Mouse (Mus musculus) thymus, adult 2 months (tissue): Measurements from ENCODE around the gene Uhrf1bp1. TPM values are rescaled to one million over a fixed set of nuclear protein-coding genes. Genes with fewer than 3 reads are reported as not detected.

ENCODE experiments used
- DNase-seq: peaks from one replicate; pipeline ENCODE4 v3.0.0; 2021
- H3K27ac ChIP-seq: fragments of 200-500 bp; 2 replicates; pipeline ENCODE4 v1.5.1; 2012; ENCODE audit warnings: low read length, control low read depth; ENCODE audit not compliant: control insufficient read depth, insufficient read depth
- H3K27me3 ChIP-seq: fragments of 200-500 bp; 2 replicates; pipeline ENCODE4 v1.6.1; 2012; ENCODE audit warnings: mild to moderate bottlenecking, low read length, moderate library complexity, mixed read lengths; ENCODE audit not compliant: control insufficient read depth, insufficient read depth
- H3K36me3 ChIP-seq: fragments of 200-500 bp; 2 replicates; pipeline ENCODE4 v1.6.1; 2012; ENCODE audit warnings: mild to moderate bottlenecking, low read length, moderate library complexity; ENCODE audit not compliant: control insufficient read depth, insufficient read depth
- H3K4me1 ChIP-seq: fragments of 200-500 bp; replicated peaks from 2 replicates; pipeline ENCODE4 v1.6.1; 2012; ENCODE audit warnings: low read length; ENCODE audit not compliant: control insufficient read depth, insufficient read depth
- H3K4me3 ChIP-seq: fragments of 200-500 bp; 2 replicates; pipeline ENCODE4 v1.5.1; 2012; ENCODE audit warnings: mild to moderate bottlenecking, low read length, control low read depth, moderate library complexity; ENCODE audit not compliant: control insufficient read depth, insufficient read depth
- CTCF ChIP-seq: fragments of 200-500 bp; IDR thresholded peaks from 2 replicates; pipeline ENCODE4 v1.5.1; 2012; ENCODE audit warnings: mild to moderate bottlenecking, control low read depth, low read length, moderate library complexity, borderline replicate concordance; ENCODE audit not compliant: control insufficient read depth, poor library complexity, insufficient read depth; ENCODE audit errors: extremely low read depth
- POLR2A ChIP-seq: fragments of 200-500 bp; IDR thresholded peaks from 2 replicates; pipeline ENCODE4 v1.6.1; 2012; ENCODE audit warnings: mild to moderate bottlenecking, low read length, control low read depth, moderate library complexity; ENCODE audit not compliant: control insufficient read depth, poor library complexity, insufficient read depth; ENCODE audit errors: extremely low read depth
- WGBS: fragments of 180-500 bp; shearing (Covaris S2); methylation state at CpG from one replicate; pipeline ENCODE4 v1.1.7; 2018; 5-methylcytosine and 5-hydroxymethylcytosine counted together
- polyA plus RNA-seq: library from polyadenylated mRNA; depleted of rRNA; stranded (reverse); fragments of >200 nt; gene quantifications from 2 replicates; pipeline ENCODE4 v1.2.3, GENCODE M21; 2012

Gene Uhrf1bp1
- polyA plus RNA-seq, 1 experiment = 4.4 TPM

- no peaks in the 10 kb centered on the region for H3K4me1 ChIP-seq
- H3K27ac ChIP-seq = no peak overlapping the region
- H3K36me3 ChIP-seq = no peaks in the 10 kb centered on the region
- DNase-seq = no peak
- WGBS = 96% methylated on average over 6 of the region's 6 CpGs
- TF ChIP-seq POLR2A (no peak), CTCF (no peak)
- H3K27me3 ChIP-seq = no peaks in the 10 kb centered on the region
- H3K4me3 ChIP-seq = no peak overlapping the region
Observed at GRCm38 (mm10) chr17:27883994-27884393, 27.8 kb downstream of the Uhrf1bp1 start.

GRCm38 (mm10) chr17:27886499-27887210, 30.4 kb downstream of the Uhrf1bp1 start:
- no peaks in the 10 kb centered on the region for H3K27me3 ChIP-seq
- no peak overlapping the region for H3K27ac ChIP-seq
- no peaks in the 10 kb centered on the region for H3K36me3 ChIP-seq
- H3K4me1 ChIP-seq = no peaks in the 10 kb centered on the region
- no peak overlapping the region for H3K4me3 ChIP-seq
- no peak for DNase-seq
- WGBS = 97% methylated on average over 19 of the region's 19 CpGs
- TF ChIP-seq CTCF (no peak), POLR2A (no peak)

GRCm38 (mm10) chr17:27907512-27908205, 51.4 kb downstream of the Uhrf1bp1 start:
- Histone ChIP-seq H3K4me3 (peak overlapping the region; percentile 67), H3K27me3 (no peaks in the 10 kb centered on the region), H3K27ac (no peak overlapping the region), H3K4me1 (peaks cover 16% of the 10 kb centered on the region), H3K36me3 (peaks cover 10% of the 10 kb centered on the region)
- WGBS = under 1% methylated on average over 45 of the region's 45 CpGs
- DNase-seq = peak; percentile 89
- 0 out of 2 replicates have a peak, but pooled peaks have one; percentile 19 for TF ChIP-seq POLR2A
- TF ChIP-seq CTCF = no peak

GRCm38 (mm10) chr17:27908206-27908887, 52.1 kb downstream of the Uhrf1bp1 start:
- WGBS = 0% methylated on average over 12 of the region's 12 CpGs
- Histone ChIP-seq H3K4me1 (peaks cover 16% of the 10 kb centered on the region), H3K4me3 (peak overlapping the region; percentile 67), H3K27ac (peak overlapping the region; percentile 15; the same call in 1 of the 2 replicates), H3K27me3 (no peaks in the 10 kb centered on the region), H3K36me3 (peaks cover 5% of the 10 kb centered on the region)
- no peak for TF ChIP-seq CTCF
- no peak for TF ChIP-seq POLR2A
- no peak for DNase-seq

GRCm38 (mm10) chr17:27908888-27909621, 52.8 kb downstream of the Uhrf1bp1 start, which contains the start of gene Anks1:
Anks1 (plus strand) TSS chr17:27909306.
- no peaks in the 10 kb centered on the region for H3K36me3 ChIP-seq
- H3K4me1 ChIP-seq = peaks cover 16% of the 10 kb centered on the region
- peak within 1 kb of the TSS; percentile 56 for H3K4me3 ChIP-seq
- peak within 1 kb of the TSS; percentile 65 for H3K27ac ChIP-seq
- WGBS = 1% methylated on average over 77 of the region's 78 CpGs
- peak; percentile 89 for DNase-seq
- peak; percentile 71 for TF ChIP-seq POLR2A
- TF ChIP-seq CTCF = peak; percentile 29; the same call in 1 of the 2 replicates
- no peaks in the 10 kb centered on the region for H3K27me3 ChIP-seq
